Comparison of ENCODE assay signal across 8 mouse cellular contexts in genomic region chr2:130274149-130274861, GRCm38 (mm10). TPM values are rescaled to one million over a fixed set of nuclear protein-coding genes. Genes with fewer than 3 reads are reported as not detected.
A peak's percentile ranks its signal among the peaks of the same experiment; 100 is the strongest.
DNase-seq lines count a peak whose midpoint lies in the region; ATAC-seq lines count a peak whose summit lies in the region.

TSS of gene Nop56 (plus strand) at chr2:130274430.

- peak within 1 kb of the TSS; percentile 93 for H3K9ac ChIP-seq in hindbrain, embryonic 16.5 days (ENCODE audit: low read depth, low read length)

- WGBS in hindbrain, embryonic 16.5 days = under 1% methylated on average over 67 of the region's 68 CpGs
- 1% methylated on average over 68 of the region's 68 CpGs for WGBS in macrophage (ENCODE audit: missing documents)

- peaks cover 30% of the 10 kb centered on the region for H3K36me3 ChIP-seq in hindbrain, embryonic 16.5 days (ENCODE audit: control insufficient read depth, insufficient read depth, low read length)
- H3K36me3 ChIP-seq in macrophage (ENCODE audit: inconsistent target) = peaks cover 28% of the 10 kb centered on the region

- no peaks in the 10 kb centered on the region for H3K27me3 ChIP-seq in hindbrain, embryonic 16.5 days (replicated peaks; ENCODE audit: control insufficient read depth, insufficient read depth, low read length)

- H3K4me2 ChIP-seq in hindbrain, embryonic 16.5 days (ENCODE audit: low read length) = peak within 1 kb of the TSS; percentile 94

- peak; percentile 98 for ATAC-seq in hindbrain, embryonic 16.5 days

- no peaks in the 10 kb centered on the region for H3K9me3 ChIP-seq in hindbrain, embryonic 16.5 days (ENCODE audit: control insufficient read depth, low read length)

- peaks cover 29% of the 10 kb centered on the region for H3K79me2 ChIP-seq in macrophage (ENCODE audit: inconsistent target)

- peak; percentile 81 for DNase-seq in WW6 (ENCODE audit: low read depth, low spot score)
- DNase-seq in cerebellum, postnatal 4 days (ENCODE audit: low spot score in 2 of 2) = peak; percentile 99 to 100
- peak; percentile 99 for DNase-seq in gastrocnemius, adult 18-20 months (ENCODE audit: low spot score)
- peak; percentile 99 to 100 for DNase-seq in left cerebral cortex, adult 18-20 months (ENCODE audit: low spot score in 2 of 2)
- peak; percentile 99 for DNase-seq in right cerebral cortex, adult 18-20 months
- DNase-seq in urinary bladder, postnatal 10 days (ENCODE audit: low spot score) = peak; percentile 95

- peaks cover 11% of the 10 kb centered on the region for H3K4me1 ChIP-seq in hindbrain, embryonic 16.5 days (ENCODE audit: control insufficient read depth, insufficient read depth, low read depth, low read length)

- peak within 1 kb of the TSS; percentile 90 for H3K4me3 ChIP-seq in hindbrain, embryonic 16.5 days (ENCODE audit: low read length)
- H3K4me3 ChIP-seq in macrophage (ENCODE audit: inconsistent target) = peak within 1 kb of the TSS; percentile 76

- peak within 1 kb of the TSS; percentile 94 for H3K27ac ChIP-seq in hindbrain, embryonic 16.5 days (ENCODE audit: low read depth, low read length)
- peak within 1 kb of the TSS; percentile 80 for H3K27ac ChIP-seq in macrophage

RNA-seq across cellular contexts. Expression of gene Nop56, which starts in this region (rescaled TPM):
- total RNA-seq in gastrocnemius, adult 18-20 months (2021) = 10 to 100 TPM; 23.8 to 29.5 TPM
- 241 and 259 TPM in 2 replicates for polyA plus RNA-seq in hindbrain, embryonic 16.5 days (2015; fragmentation: Nextera tagmentation; extraction: Ambion mirVana)
- total RNA-seq in left cerebral cortex, adult 18-20 months (2021) = 100 to 1,000 TPM; 114 to 135 TPM
- total RNA-seq in macrophage (2018; cell fraction: chromatin; rRNA removed) = 100 to 1,000 TPM in 18 of 26 experiments, 10 to 100 TPM in 8; 65.4 to 161 (median 117) TPM
- total RNA-seq in macrophage (2018; cell fraction: cytosol; rRNA removed) = 10 to 100 TPM; 29.2 to 63.9 (median 40.9) TPM
- total RNA-seq in macrophage (2018; cell fraction: nucleus; rRNA removed) = 100 to 1,000 TPM in 7 of 26 experiments, 10 to 100 TPM in 19; 50.4 to 370 (median 78.7) TPM
- 38.9 to 156 TPM (median 72.2 TPM) in 3 replicates for polyA plus RNA-seq in macrophage (2018)

Comparison
In these comparisons a context has a peak if more than half of its experiments do, and no peak if none do; other contexts are left out.
1. Peak in every context shown above with its lines: DNase-seq, ATAC-seq, H3K4me3 ChIP-seq and H3K27ac ChIP-seq.